In genomic region chr6:56008711-56009110, GRCm38 (mm10) we compare ENCODE assay signal across 19 mouse cellular contexts. TPM values are rescaled to one million over a fixed set of nuclear protein-coding genes. Genes with fewer than 3 reads are reported as not detected.
"Had no signal": no experiment of that assay in that cellular context is flagged by ENCODE, and none has a peak within 500 bp of the region (broad histone marks: within the 10 kb centered on the region; RNA-seq: fewer than 3 reads in every experiment).

No protein-coding gene starts in this region.

- H3K9me3 ChIP-seq: liver, embryonic 15.5 days; lung, embryonic 15.5 days; megakaryocyte, embryonic 14.5 days; midbrain, embryonic 12.5 days; midbrain, embryonic 15.5 days; neural tube, embryonic 12.5 days; stomach, embryonic 15.5 days had no signal

- H3K4me2 ChIP-seq: liver, embryonic 15.5 days; lung, embryonic 15.5 days; midbrain, embryonic 12.5 days; midbrain, embryonic 15.5 days; neural tube, embryonic 12.5 days; stomach, embryonic 15.5 days had no signal

- H3K27ac ChIP-seq: liver, embryonic 15.5 days; lung, embryonic 15.5 days; macrophage; midbrain, embryonic 12.5 days; midbrain, embryonic 15.5 days; neural tube, embryonic 12.5 days; stomach, embryonic 15.5 days; stomach, postnatal 0 days had no signal

- H3K9ac ChIP-seq: liver, embryonic 15.5 days; liver, postnatal 0 days; lung, embryonic 15.5 days; midbrain, embryonic 12.5 days; midbrain, embryonic 15.5 days; neural tube, embryonic 12.5 days; stomach, embryonic 15.5 days had no signal

- H3K36me3 ChIP-seq: liver, embryonic 15.5 days; lung, embryonic 15.5 days; midbrain, embryonic 12.5 days; midbrain, embryonic 15.5 days; neural tube, embryonic 12.5 days; stomach, embryonic 15.5 days had no signal

- H3K4me3 ChIP-seq: liver, embryonic 15.5 days; lung, embryonic 15.5 days; megakaryocyte, embryonic 14.5 days; midbrain, embryonic 12.5 days; midbrain, embryonic 15.5 days; neural tube, embryonic 12.5 days; stomach, embryonic 15.5 days had no signal

- DNase-seq: liver, postnatal 0 days; lung, adult 2 months; lung, postnatal 14 days; lung, postnatal 36 days; right cerebral cortex, postnatal 14 days; thymus, adult 18-20 months; thymus, postnatal 14 days; thymus, postnatal 36 days had no signal

- H3K27me3 ChIP-seq: liver, embryonic 15.5 days; lung, embryonic 15.5 days; megakaryocyte, embryonic 14.5 days; midbrain, embryonic 12.5 days; midbrain, embryonic 15.5 days; neural tube, embryonic 12.5 days; stomach, embryonic 15.5 days had no signal

- ATAC-seq: liver, postnatal 0 days; lung, postnatal 0 days; midbrain, embryonic 15.5 days had no signal

- H3K4me1 ChIP-seq: liver, embryonic 15.5 days; lung, embryonic 15.5 days; megakaryocyte, embryonic 14.5 days; midbrain, embryonic 12.5 days; midbrain, embryonic 15.5 days; neural tube, embryonic 12.5 days; stomach, embryonic 15.5 days had no signal

RNA-seq across cellular contexts. Expression of gene Ppp1r17, which starts 8.6 kb away (rescaled TPM):
- polyA plus RNA-seq: liver, embryonic 15.5 days; liver, postnatal 0 days; lung, adult 2 months; lung, postnatal 0 days; macrophage; spleen, adult 2 months had no signal
